Mouse (Mus musculus) spleen, postnatal 36 days (tissue): ENCODE results near the gene Cntrob.
A peak's percentile ranks its signal among the peaks of the same experiment; 100 is the strongest.

Experiments used
- DNase-seq, 2 experiments: peaks; one replicate each; pipeline ENCODE4 v3.0.0; 2022; ENCODE audit warnings: low spot score in 2 of 2, mixed read lengths in 1 of 2

Cntrob gene

GRCm38 (mm10) chr11:69323667-69324111 lies at the start of gene Cntrob, which contains the start of gene Trappc1:
Gene Cntrob, minus strand, starts transcription at chr11:69323775.
Gene Trappc1, plus strand, starts transcription at chr11:69323980.
- peak; percentile 99 to 100 for DNase-seq

GRCm38 (mm10) chr11:69372780-69373170 lies 49.2 kb upstream of the Cntrob start:
- no peak for DNase-seq

DNA sequence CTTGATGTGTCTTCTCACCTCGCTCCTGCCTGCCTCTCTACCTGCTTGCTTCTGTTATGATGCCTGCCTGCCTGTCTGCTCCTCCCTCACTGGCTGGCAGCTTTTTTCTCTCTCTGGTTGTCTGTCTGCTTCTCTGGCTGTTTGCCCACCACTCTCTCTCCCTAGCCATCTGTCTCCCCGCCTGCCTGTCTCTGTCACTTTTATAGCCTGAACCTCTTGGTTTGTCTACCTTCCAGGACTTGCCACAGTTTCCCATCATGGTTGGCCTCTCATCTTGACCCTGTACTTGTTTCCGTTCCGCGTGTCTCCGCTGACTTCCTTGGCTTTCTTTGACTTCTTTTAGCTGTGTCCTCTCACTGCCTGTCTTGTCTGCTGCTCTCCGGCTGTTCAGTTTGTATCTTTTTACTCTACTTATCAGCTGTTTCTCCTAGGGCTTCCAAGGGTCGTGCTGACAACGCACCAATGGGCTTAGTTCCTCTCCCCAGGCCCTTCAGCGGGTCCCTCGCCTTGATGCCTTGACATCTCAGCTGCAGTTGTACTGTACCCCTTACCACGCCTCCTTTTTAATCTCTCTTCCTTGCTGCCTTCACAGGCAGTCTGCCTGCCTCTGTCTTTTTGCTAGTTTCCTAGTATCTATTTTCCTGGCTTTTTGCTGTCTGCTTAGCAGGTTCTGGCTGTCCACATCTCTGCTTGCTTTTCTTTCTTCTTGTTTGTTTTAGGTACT lies 48.6 kb upstream of the Cntrob start:
- DNase-seq: no peak

GRCm38 (mm10) chr11:69371601-69372000 lies 48.0 kb upstream of the Cntrob start:
- DNase-seq: no peak

GRCm38 (mm10) chr11:69370817-69371215 lies 47.2 kb upstream of the Cntrob start:
- no peak for DNase-seq

DNA sequence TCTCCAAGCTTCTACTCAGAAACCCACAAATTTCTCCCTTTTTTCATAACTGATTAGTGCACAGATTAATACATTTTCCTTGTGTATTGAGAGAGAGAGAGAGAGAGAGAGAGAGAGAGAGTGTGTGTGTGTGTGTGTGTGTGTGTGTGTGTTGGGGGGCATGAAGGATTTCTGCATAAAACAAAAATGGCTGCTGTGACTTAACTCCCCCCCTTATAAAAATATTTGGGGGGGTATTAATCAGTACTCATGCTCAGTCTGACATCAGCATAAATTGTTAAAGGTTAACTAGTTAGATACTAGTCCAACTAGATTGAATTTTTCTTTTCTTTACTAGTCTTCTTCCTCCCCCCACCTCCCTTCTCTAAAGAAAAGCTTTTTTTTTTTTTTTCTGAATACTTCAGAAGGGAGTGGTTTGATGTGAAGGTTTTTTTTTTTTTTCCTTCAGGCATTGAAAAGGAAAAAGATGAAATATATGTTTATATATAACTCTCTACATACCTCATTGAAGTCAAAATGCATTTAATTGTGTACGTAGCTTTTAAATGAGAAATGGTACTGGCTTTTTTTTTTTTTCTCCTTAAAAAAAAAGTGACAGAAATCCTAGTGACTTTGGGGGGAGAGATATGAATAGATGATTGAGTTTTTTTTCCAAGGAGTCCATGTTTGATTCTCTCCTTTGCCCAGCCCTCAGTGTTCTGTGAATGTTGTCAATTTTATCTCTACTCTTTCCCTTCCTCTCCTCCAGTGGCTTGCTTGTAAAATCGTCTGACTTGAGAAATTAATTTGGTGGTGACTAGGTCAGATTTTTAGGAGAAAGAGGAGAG lies 46.6 kb upstream of the Cntrob start:
- no peak for DNase-seq

- DNase-seq: no peak
Measured at GRCm38 (mm10) chr11:69369215-69369989, 45.8 kb upstream of the Cntrob start, which contains the start of gene Chd3. Gene Chd3, minus strand, starts transcription at chr11:69369406.

DNA sequence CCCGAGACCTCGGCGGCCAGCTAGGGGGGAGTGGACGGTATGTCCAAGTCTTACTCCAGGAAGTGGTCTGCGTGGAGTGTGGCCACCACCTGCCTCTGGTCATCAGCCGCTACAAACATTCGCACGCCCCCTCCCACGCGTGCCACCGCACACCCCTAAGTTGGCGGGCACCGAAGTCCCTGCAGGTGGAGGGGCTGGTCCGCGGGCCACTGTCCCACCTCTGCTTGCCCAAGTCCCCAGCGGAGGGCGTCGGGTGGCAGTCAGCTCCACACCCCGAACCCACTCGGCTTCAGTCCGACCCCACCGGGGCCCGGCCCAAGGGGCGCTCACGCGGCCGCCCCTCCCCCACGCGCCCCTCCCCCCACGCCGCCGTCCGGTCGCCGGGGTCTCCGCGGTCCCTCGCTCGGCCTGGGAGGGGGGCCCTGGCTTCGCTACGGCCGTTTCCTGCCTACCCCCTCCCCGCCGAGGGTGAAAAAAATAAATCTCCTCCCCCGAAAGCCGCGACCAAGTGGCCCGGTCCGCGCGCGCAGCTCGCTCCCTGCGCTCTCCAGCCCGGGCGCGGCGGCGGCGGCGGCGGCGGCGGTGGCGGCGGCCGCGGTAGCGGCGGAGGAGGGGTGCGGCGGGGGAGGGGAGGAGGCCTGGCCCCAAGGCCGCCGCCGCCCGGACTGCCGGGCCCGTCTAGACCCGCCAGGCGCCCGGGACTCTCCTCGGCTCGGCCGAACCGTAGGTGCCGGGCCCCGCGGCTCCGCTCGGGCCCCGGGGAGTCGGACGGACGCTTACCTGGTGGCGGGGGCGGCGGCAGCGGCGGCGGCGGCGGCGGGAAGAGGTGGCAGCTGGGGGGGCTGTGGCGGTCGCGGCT lies 45.0 kb upstream of the Cntrob start:
- peak; percentile 36 to 40 for DNase-seq

DNA sequence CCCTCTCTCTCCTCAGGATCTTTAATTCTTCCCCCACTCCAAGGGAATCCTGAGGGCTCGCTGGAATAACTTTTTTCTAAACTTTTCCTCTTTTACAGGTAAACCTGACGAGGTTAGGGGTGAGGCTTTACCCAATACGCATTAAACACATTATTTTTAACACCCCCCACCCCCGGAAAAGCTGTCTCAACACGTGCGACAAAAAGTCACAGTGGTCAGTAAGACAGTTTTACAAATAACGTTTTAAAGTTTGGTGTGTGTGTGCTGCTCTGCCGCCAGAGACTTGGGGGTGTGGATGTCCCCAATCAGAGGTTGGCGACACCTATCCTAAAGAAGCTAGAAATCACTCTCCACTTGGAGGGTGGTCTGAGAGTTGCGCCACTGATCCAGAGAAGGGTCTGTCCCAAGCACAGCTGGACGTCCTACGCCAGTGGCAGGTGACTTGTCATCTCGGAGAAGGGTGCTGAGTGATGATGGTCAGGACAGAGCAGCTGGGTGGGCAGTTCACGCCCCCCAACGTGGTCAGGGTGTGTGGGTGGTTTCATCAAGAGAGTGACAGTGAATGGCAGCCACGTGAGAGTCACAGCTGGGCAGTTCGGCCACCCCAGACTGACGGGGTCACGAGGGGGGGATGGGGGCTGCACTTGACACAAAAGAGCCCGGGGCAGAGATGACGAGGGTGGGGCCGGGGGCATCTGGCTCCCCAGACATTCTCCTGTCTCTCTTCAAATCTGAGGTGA lies 44.2 kb upstream of the Cntrob start:
- DNase-seq: peak in 1 of 2 experiments; percentile 52

DNA sequence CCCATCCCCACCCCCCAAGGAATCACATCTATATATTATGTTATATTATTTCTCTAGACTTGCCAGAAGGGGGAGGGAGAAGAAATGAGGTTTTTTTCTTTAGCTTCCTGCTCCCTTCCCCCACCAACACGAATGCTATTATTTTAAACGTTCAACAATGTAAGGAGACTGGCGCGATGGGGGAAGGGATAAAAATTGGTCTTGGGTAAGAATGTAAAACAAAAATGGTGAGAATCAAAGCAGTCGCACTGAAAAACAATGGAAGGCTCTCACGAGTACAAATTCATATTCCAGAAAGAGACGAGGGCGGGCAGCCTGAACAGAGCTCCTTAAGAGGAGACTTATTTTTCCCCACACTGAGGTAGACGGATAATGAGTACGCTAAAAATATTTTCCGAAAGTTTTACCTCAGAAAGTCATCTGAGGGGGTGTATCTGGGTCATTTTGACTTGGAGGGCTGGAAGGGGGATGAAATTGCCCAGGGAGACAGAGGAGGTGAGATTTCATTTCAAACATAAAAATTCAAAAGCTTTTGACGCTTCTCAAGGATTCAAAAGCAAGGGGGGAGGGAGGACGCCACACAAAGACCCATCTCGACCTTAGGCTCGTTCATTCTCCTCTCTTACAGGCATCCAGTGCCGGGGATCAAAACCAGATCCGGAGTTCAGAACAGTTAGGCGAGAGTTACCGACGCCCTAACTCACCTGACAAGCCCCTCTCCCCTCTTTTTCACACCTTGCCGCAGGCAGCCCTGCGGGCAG lies 43.5 kb upstream of the Cntrob start:
- DNase-seq: peak in 1 of 2 experiments; percentile 27

- DNase-seq: peak; percentile 89
Measured at GRCm38 (mm10) chr11:69366157-69366854, 42.7 kb upstream of the Cntrob start.

- no peak for DNase-seq
Measured at GRCm38 (mm10) chr11:69365722-69366121, 42.1 kb upstream of the Cntrob start.

DNA sequence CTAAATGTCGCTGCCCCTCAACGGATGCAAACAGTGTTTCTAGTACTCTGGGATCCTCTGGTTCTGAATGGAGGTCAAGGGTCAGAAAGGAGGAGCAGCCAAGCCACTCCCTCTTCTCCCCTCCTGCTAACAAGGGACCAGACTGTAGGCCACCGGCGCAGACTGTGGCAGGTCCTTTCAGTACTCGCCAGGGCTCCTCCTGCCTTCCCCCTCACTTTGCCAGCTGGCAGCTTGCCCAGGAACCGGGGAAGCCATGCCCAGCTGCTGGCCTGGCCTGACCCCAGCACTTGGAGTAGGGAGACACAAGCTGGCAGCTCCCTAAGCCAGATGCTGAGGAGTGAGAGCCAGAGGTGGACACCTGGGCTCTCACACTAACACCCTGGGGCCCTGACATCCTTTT lies 41.3 kb upstream of the Cntrob start:
- DNase-seq: peak; percentile 46 to 59

GRCm38 (mm10) chr11:69364376-69364775 lies 40.8 kb upstream of the Cntrob start:
- DNase-seq: no peak

DNA sequence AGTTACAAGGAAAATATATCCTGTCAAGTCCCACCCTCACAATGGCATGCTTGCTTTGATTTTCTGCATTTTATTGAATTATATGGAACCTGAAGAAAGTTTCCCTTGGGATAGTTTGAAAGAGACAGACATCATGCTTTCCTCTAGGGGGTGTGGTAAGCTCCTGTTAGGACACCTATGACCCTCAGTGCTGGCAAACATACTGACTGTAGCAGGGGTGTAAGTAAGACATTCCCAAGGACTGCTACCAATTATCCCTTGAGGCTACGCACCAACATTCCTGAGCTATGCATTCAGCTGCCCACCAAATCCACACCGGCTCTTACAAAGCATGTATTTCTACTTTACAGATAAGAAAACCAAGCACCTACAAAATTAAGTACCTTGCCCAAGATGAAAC lies 38.9 kb upstream of the Cntrob start:
- DNase-seq: no peak

- no peak for DNase-seq
Measured at GRCm38 (mm10) chr11:69362021-69362420, 38.4 kb upstream of the Cntrob start.

- no peak for DNase-seq
Measured at GRCm38 (mm10) chr11:69357690-69358089, 34.1 kb upstream of the Cntrob start.

GRCm38 (mm10) chr11:69356544-69356943 lies 33.0 kb upstream of the Cntrob start:
- no peak for DNase-seq

GRCm38 (mm10) chr11:69346441-69346840 lies 22.9 kb upstream of the Cntrob start:
- no peak for DNase-seq
